Mouse (Mus musculus): ENCODE measurements around the gene Ccdc69.

Ccdc69 gene

DNA sequence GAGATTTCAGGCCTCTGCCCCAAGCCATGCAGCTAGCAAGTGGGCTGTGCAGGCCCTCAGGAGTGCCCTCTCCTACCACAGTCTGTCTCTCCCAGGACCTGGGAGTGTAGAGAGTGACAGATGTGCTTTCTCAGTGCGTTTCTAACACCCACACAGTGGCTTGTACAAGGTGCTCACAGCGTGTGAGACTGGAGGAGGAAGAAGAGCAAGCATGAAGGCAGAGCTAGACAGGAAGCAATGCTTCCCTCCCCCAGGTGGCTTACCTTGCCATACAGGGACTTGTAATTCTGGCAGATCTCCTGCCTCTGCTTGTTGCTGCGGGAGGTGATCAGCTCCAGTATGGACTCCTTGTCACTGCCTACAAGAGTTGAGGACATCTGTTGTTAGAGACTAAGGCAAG, 66.5 kb downstream of the Ccdc69 start:
- no peak for DNase-seq (ENCODE audit: low read depth, low spot score)

DNA sequence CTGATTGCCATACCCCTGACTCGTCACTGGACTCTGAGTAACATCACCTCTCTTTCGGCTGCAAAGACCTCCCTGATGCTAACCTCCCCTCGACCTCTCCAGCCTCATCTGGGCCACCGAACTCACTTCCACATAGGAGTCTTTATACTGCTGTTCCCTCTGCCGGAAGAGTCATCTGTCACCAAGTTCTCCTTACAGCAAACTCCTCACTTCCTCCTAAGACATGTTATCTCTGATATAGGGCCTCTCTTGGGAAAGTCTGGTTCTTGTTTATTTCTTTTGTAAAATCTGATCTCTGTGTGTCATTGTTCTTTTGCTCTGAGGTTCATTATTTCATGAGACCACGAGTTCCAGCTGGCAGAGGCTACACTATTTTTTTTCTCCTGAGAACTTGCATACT, 69.7 kb downstream of the Ccdc69 start:
- no peak for DNase-seq (ENCODE audit: low read depth, low spot score)

DNA sequence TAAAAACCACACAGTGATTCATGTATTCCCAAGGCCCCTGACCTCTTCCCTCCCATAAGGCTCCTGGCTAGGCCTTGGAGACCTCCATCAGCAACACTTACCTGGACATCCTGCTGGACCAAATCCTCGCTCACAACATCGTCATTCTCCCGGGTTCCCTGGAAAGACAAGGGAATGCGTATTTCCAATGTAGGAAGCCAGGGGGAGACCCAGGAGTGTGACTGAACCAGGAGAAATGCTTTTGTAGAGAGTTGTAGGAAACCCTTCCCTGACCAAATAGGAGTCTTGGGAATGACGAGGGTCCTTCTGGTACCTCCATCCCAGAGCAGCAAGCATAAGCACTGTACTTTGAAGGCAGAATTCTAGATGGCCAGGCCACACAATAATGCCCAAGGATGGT, 72.2 kb downstream of the Ccdc69 start:
- DNase-seq (ENCODE audit: low read depth, low spot score) = no peak

DNA sequence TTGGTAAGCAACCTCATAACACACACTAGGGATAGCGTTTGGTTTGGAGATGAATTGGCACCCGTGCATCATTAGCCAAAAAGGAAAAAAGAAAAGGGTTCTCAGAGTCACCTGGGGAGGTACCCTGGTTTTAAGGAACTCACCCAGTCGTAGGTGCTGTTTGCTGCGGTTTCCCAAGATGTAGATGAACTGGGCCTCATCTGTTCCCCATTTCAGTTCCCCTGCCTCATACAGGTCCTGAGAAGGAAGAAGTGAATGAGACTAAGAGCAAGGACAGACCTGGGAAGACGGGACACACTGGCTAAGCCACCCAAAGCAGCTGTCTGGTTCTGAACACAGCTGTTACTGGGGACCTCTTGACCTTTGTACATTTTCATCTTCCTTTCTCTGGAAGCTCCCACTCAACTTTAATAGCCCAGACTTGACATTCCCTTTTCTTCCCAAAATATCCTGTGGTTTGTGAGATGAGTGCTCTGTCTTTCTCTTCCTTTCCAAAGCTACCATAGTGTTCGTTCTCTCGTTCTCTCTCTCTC, 72.9 kb downstream of the Ccdc69 start:
- no peak for DNase-seq (ENCODE audit: low read depth, low spot score)
